Mouse (Mus musculus): ENCODE measurements at regions not wholly inside any gene's neighbourhood (a gene's known extent, or its start where the extent isn't known, plus 50 kb on each side); places are given as distances from the start of the nearest gene placed in this dataset.

- TF ChIP-seq CTCF (IDR thresholded peaks at IDR 0.05; ENCODE audit: insufficient read depth, low read length) (no peak), POLR2A (IDR thresholded peaks at IDR 0.05; ENCODE audit: borderline replicate concordance, extremely low read depth, low read depth, low read length) (no peak)
Measured at GRCm38 (mm10) chr10:60889792-60890191, 58.4 kb upstream of the Unc5b start.

All from lung, adult 2 months (tissue).